Mouse (Mus musculus): ENCODE data around the gene Lrrtm4. TPM values are rescaled to one million over a fixed set of nuclear protein-coding genes. Genes with fewer than 3 reads are reported as not detected.

The Lrrtm4 gene
- polyA plus RNA-seq, 1 experiment from 2014 or later, result 18.4 TPM

DNA sequence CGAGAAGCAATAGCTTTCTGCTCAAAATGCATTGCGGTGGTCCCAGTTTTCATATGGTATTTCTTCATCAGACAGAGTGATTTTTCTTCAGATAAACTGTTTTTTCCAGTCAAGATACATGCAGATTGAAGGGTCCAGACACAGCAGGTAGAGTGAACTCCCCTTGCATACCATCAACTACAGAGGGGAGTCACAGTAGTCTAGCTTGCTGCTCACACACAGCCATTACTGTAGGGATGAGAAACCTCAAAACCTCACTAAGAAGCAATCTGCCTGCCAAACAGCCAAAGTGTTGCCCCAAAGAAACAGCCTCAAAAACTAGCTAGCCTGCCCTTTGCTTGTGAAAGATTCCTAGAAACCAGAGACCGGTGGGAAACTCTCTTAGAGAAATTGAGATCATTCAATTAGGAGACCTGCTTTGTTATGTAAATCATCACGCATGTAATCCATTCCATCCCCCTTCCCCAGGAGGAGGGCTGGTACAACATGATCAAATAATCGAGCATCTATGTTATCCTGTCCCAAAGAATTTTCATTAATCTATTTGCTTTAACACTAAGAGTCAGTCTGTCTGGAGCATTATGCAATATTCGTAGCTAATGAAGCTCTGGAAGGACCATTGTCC lies 166.9 kb downstream of the Lrrtm4 start:
- no peak for ATAC-seq (replicated peaks)
- WGBS, result 37% methylated on average over 6 of the region's 6 CpGs
- Histone ChIP-seq H3K36me3 (replicated peaks) (no peaks in the 10 kb centered on the region), H3K9ac (no peak overlapping the region), H3K9me3 (no peaks in the 10 kb centered on the region), H3K27me3 (replicated peaks) (no peaks in the 10 kb centered on the region), H3K4me2 (no peak overlapping the region), H3K4me1 (no peaks in the 10 kb centered on the region), H3K4me3 (no peak overlapping the region), H3K27ac (no peak overlapping the region)

- Histone ChIP-seq H3K9me3 (no peaks in the 10 kb centered on the region), H3K9ac (no peak overlapping the region), H3K27ac (no peak overlapping the region), H3K36me3 (replicated peaks) (no peaks in the 10 kb centered on the region), H3K4me2 (no peak overlapping the region), H3K4me1 (no peaks in the 10 kb centered on the region), H3K27me3 (replicated peaks) (no peaks in the 10 kb centered on the region), H3K4me3 (no peak overlapping the region)
- 22% methylated on average over 1 of the region's 1 CpGs for WGBS
- no peak for ATAC-seq (replicated peaks)
Observed at GRCm38 (mm10) chr6:80186791-80187190, 168.1 kb downstream of the Lrrtm4 start.

DNA sequence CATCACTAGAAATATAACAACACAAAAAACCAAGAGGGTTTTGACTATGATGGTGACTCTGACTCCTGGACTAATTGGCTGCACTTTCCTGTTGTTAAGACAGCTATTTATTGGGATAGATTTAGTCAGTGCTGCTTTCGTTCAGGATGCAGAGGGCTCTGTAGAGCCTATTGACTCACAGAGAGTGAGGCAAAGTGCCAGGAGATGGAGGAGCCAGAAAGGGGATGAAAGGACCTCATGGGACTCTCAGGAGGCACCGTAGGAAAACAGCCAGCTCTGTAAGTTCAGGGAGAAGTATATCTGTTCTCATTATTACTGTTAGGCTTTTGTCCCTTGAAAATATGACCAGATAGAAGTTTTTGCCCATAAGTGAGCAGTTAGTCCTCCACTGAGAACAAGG lies 190.8 kb downstream of the Lrrtm4 start:
- H3K36me3 ChIP-seq (replicated peaks), result no peaks in the 10 kb centered on the region
- H3K4me2 ChIP-seq, result no peak overlapping the region
- H3K9ac ChIP-seq, result no peak overlapping the region
- H3K4me1 ChIP-seq, result no peaks in the 10 kb centered on the region
- ATAC-seq (replicated peaks), result peak; percentile 48; the same call in 1 of the 2 replicates
- no peak overlapping the region for H3K27ac ChIP-seq
- H3K4me3 ChIP-seq, result no peak overlapping the region
- 39% methylated on average over 2 of the region's 2 CpGs for WGBS
- H3K9me3 ChIP-seq, result no peaks in the 10 kb centered on the region
- no peaks in the 10 kb centered on the region for H3K27me3 ChIP-seq (replicated peaks)

GRCm38 (mm10) chr6:80210281-80210680 lies 191.6 kb downstream of the Lrrtm4 start:
- 91% methylated on average over 5 of the region's 5 CpGs for WGBS
- H3K9me3 ChIP-seq, result no peaks in the 10 kb centered on the region
- H3K27me3 ChIP-seq (replicated peaks), result no peaks in the 10 kb centered on the region
- no peak overlapping the region for H3K4me3 ChIP-seq
- H3K27ac ChIP-seq, result no peak overlapping the region
- no peak overlapping the region for H3K9ac ChIP-seq
- H3K4me1 ChIP-seq, result no peaks in the 10 kb centered on the region
- no peak overlapping the region for H3K4me2 ChIP-seq
- H3K36me3 ChIP-seq (replicated peaks), result no peaks in the 10 kb centered on the region
- ATAC-seq (replicated peaks), result no peak

DNA sequence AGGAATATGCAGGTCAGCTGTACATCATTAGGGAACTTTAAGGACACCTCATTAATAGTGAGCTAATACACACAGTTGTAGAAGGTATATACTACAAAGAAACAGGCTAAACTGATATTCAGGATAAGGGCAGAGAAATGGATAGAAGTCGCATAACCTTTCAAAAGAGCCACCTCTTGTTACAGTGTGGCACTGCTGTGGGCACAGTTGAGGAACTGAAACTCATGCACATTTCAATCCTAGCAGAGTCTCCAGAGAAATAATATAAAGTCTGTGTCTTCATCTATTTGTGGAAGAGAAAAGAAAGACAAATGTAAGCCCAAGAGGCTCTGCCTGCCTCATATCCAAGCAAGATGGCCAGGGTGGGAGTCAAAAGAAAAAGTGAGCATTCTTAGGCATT lies 242.9 kb downstream of the Lrrtm4 start:
- no peak overlapping the region for H3K4me2 ChIP-seq
- H3K27ac ChIP-seq, result no peak overlapping the region
- 98% methylated on average over 1 of the region's 1 CpGs for WGBS
- no peaks in the 10 kb centered on the region for H3K4me1 ChIP-seq
- ATAC-seq (replicated peaks), result no peak
- H3K9ac ChIP-seq, result no peak overlapping the region
- H3K27me3 ChIP-seq (replicated peaks), result no peaks in the 10 kb centered on the region
- no peak overlapping the region for H3K4me3 ChIP-seq
- no peaks in the 10 kb centered on the region for H3K36me3 ChIP-seq (replicated peaks)
- no peaks in the 10 kb centered on the region for H3K9me3 ChIP-seq

GRCm38 (mm10) chr6:80263972-80264371 lies 245.3 kb downstream of the Lrrtm4 start:
- Histone ChIP-seq H3K27me3 (replicated peaks) (no peaks in the 10 kb centered on the region), H3K4me2 (no peak overlapping the region)
- no peak for ATAC-seq (replicated peaks)

DNA sequence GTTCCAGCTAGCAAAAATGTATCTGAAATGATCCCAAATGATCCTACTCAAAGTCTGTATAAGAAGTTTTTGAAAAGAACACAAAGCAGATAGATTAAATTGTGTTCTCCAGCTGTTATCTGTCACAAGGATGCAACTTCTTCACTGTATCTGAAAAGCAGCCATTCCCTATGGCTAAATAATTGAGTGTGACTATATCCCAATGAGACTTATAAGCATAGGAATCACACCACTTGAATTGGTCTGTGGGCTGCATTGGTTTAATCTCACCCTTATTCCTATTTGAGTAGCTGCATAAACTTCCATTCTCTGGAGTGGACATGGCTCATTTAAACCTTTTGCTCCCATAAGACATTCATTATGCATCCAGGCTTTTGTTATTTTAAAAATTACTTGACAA lies 245.9 kb downstream of the Lrrtm4 start:
- no peak overlapping the region for H3K27ac ChIP-seq

More at GRCm38 (mm10) chr6:80263972-80264371, 245.3 kb downstream of the Lrrtm4 start:
- Histone ChIP-seq H3K4me1 (no peaks in the 10 kb centered on the region), H3K9ac (no peak overlapping the region), H3K4me3 (no peak overlapping the region), H3K9me3 (no peaks in the 10 kb centered on the region), H3K36me3 (replicated peaks) (no peaks in the 10 kb centered on the region), H3K27ac (no peak overlapping the region)
- 75% methylated on average over 4 of the region's 4 CpGs for WGBS

GRCm38 (mm10) chr6:80265746-80266145 lies 247.1 kb downstream of the Lrrtm4 start:
- Histone ChIP-seq H3K9me3 (no peaks in the 10 kb centered on the region), H3K27me3 (replicated peaks) (no peaks in the 10 kb centered on the region), H3K4me3 (no peak overlapping the region), H3K27ac (no peak overlapping the region), H3K36me3 (replicated peaks) (no peaks in the 10 kb centered on the region), H3K4me1 (no peaks in the 10 kb centered on the region), H3K9ac (no peak overlapping the region), H3K4me2 (no peak overlapping the region)
- WGBS, result 52% methylated on average over 3 of the region's 3 CpGs
- no peak for ATAC-seq (replicated peaks)

More for the DNA sequence above, 245.9 kb downstream of the Lrrtm4 start:
- H3K27me3 ChIP-seq (replicated peaks), result no peaks in the 10 kb centered on the region
- no peak overlapping the region for H3K9ac ChIP-seq
- no peak for ATAC-seq (replicated peaks)
- no peaks in the 10 kb centered on the region for H3K4me1 ChIP-seq
- H3K4me2 ChIP-seq, result no peak overlapping the region
- H3K36me3 ChIP-seq (replicated peaks), result no peaks in the 10 kb centered on the region
- H3K4me3 ChIP-seq, result no peak overlapping the region
- no peaks in the 10 kb centered on the region for H3K9me3 ChIP-seq

DNA sequence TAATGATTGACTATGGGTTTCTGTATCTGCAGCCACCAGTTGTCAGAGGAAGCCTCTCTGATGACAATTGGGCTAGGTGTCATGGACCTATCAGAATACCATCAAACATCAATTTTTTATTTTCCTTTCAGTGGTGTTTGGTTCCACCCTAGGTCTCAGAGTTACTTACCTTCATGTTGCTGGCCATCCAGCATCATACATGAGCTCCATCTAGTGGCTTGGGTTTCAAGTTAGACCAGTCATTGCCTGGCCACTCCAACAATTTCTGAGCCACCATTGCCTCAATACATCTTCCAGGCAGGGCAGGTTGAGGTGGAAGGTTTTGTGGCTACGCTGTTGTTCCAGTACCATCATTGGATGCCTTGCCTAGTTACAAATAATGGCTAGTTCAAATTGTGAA lies 268.3 kb downstream of the Lrrtm4 start:
- ATAC-seq (replicated peaks), result no peak
- Histone ChIP-seq H3K9ac (no peak overlapping the region), H3K9me3 (no peaks in the 10 kb centered on the region), H3K27ac (no peak overlapping the region), H3K4me3 (no peak overlapping the region), H3K36me3 (replicated peaks) (no peaks in the 10 kb centered on the region), H3K27me3 (replicated peaks) (no peaks in the 10 kb centered on the region), H3K4me1 (no peaks in the 10 kb centered on the region), H3K4me2 (no peak overlapping the region)
- 91% methylated on average over 1 of the region's 1 CpGs for WGBS

DNA sequence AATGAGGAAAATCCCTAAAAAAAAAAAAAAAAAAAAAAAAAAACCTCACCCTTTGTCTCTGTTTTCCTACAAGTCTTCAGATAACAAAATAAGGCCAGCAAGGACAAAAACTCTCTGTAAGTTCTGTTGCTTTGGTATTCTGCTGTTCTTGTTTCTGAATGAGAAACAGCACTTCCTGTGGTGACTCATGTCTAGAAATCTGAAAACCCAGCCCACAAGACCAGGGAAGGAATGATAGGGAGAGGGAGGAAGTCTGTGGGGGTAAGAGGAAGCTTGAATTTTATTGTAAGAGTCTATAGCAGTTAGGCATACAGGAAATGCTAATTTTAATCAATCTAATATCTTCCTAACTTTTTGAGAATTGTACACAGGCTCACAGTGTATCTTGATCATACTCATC lies 283.2 kb downstream of the Lrrtm4 start:
- Histone ChIP-seq H3K4me1 (no peaks in the 10 kb centered on the region), H3K36me3 (replicated peaks) (no peaks in the 10 kb centered on the region), H3K27me3 (replicated peaks) (no peaks in the 10 kb centered on the region), H3K9ac (no peak overlapping the region), H3K4me2 (no peak overlapping the region), H3K4me3 (no peak overlapping the region), H3K27ac (no peak overlapping the region), H3K9me3 (no peaks in the 10 kb centered on the region)
- no peak for ATAC-seq (replicated peaks)

DNA sequence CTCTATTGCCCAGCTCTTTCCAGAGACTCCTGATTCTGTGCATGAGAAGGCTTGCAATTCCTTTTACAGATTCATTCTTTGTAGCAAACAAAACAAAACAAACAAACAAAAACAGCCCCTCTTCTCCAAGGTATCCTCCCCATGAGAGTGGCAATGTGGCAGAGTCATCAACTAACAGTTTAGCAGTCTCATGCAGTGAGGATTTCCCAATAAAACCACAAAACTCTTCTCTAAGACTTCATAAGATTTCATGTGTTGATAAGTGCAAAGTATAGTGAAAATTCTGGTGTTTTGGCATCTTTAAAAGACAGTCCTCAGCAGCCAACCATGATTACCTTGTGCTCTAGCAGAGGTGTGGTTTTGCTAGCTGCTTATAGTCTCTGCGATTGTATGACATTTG lies 284.9 kb downstream of the Lrrtm4 start:
- H3K27me3 ChIP-seq (replicated peaks), result no peaks in the 10 kb centered on the region
- H3K4me2 ChIP-seq, result no peak overlapping the region
- no peak overlapping the region for H3K9ac ChIP-seq
- ATAC-seq (replicated peaks), result no peak
- no peaks in the 10 kb centered on the region for H3K36me3 ChIP-seq (replicated peaks)
- H3K9me3 ChIP-seq, result no peaks in the 10 kb centered on the region
- no peak overlapping the region for H3K27ac ChIP-seq
- H3K4me3 ChIP-seq, result no peak overlapping the region
- no peaks in the 10 kb centered on the region for H3K4me1 ChIP-seq
- WGBS, result 91% methylated on average over 1 of the region's 1 CpGs

DNA sequence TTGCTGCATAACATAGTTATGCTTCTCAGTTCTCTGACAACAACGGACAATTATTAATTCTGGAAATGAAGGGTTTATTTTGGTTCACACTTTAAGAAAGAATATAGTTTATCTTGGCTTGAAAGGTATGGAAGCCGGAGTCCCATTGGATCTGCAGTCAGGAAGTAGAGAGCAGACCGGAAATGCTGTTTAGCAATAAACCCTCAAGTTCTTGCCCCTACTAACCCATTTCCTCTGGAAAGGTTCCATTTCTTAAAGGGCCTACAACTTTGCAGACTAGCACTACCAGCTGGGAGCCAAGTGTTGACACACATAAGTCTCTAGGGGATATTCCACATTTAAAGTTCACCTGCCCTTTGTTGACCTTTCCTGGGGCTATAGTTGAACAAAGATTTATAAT lies 309.7 kb downstream of the Lrrtm4 start:
- Histone ChIP-seq H3K4me3 (no peak overlapping the region), H3K9me3 (no peaks in the 10 kb centered on the region), H3K36me3 (replicated peaks) (no peaks in the 10 kb centered on the region), H3K27me3 (replicated peaks) (no peaks in the 10 kb centered on the region), H3K27ac (no peak overlapping the region), H3K9ac (no peak overlapping the region), H3K4me2 (no peak overlapping the region), H3K4me1 (no peaks in the 10 kb centered on the region)
- 89% methylated on average over 3 of the region's 3 CpGs for WGBS
- ATAC-seq (replicated peaks), result no peak

GRCm38 (mm10) chr6:80331751-80332150 lies 313.1 kb downstream of the Lrrtm4 start:
- H3K4me1 ChIP-seq, result no peaks in the 10 kb centered on the region
- H3K27ac ChIP-seq, result no peak overlapping the region
- no peaks in the 10 kb centered on the region for H3K36me3 ChIP-seq (replicated peaks)
- H3K9me3 ChIP-seq, result no peaks in the 10 kb centered on the region
- H3K27me3 ChIP-seq (replicated peaks), result no peaks in the 10 kb centered on the region
- H3K4me3 ChIP-seq, result no peak overlapping the region
- WGBS, result 92% methylated on average over 3 of the region's 3 CpGs
- H3K9ac ChIP-seq, result no peak overlapping the region
- no peak overlapping the region for H3K4me2 ChIP-seq
- ATAC-seq (replicated peaks), result no peak
